Mouse (Mus musculus): ENCODE results near the gene Gm21992.

GRCm38 (mm10) chr19:4850281-4850680 is 38.9 kb upstream of the Gm21992 start:
- TF ChIP-seq TBP (IDR thresholded peaks at IDR 0.05; ENCODE audit: low read depth, low read length), result no peak
- 0 out of 2 replicates have a peak, but pooled peaks have one; percentile 15 for TF ChIP-seq ZNF384 (IDR thresholded peaks at IDR 0.05; ENCODE audit: low read depth, low read length)
- no peak for TF ChIP-seq NRF1 (IDR thresholded peaks at IDR 0.05; ENCODE audit: insufficient read depth, low read depth, low read length, poor library complexity, severe bottlenecking)
- no peak for TF ChIP-seq POLR2A (IDR thresholded peaks at IDR 0.05; ENCODE audit: control insufficient read depth in 1 of 2, insufficient read depth in 1 of 2, low read depth in 1 of 2, low read length in 2 of 2, poor library complexity in 1 of 2)
